ENCODE assay signal across 10 mouse cellular contexts in genomic region chr15:87859069-87859468, GRCm38 (mm10).
"Had no signal": no experiment of that assay in that cellular context is flagged by ENCODE, and none has a peak within 500 bp of the region (broad histone marks: within the 10 kb centered on the region; RNA-seq: fewer than 3 reads in every experiment).

No protein-coding gene starts in this region.

- H3K4me2 ChIP-seq: limb, embryonic 13.5 days; midbrain, embryonic 15.5 days; neural tube, embryonic 12.5 days; stomach, embryonic 15.5 days had no signal

- H3K9ac ChIP-seq: limb, embryonic 13.5 days; liver, embryonic 14.5 days; midbrain, embryonic 15.5 days; neural tube, embryonic 12.5 days; stomach, embryonic 15.5 days had no signal

- H3K27ac ChIP-seq: limb, embryonic 13.5 days; liver, embryonic 14.5 days; midbrain, embryonic 15.5 days; neural tube, embryonic 12.5 days; stomach, embryonic 15.5 days had no signal

- H3K36me3 ChIP-seq: limb, embryonic 13.5 days; midbrain, embryonic 15.5 days; neural tube, embryonic 12.5 days; stomach, embryonic 15.5 days had no signal

- H3K9me3 ChIP-seq: limb, embryonic 13.5 days; midbrain, embryonic 15.5 days; neural tube, embryonic 12.5 days; stomach, embryonic 15.5 days had no signal

- DNase-seq: kidney, adult 11 months; kidney, postnatal 14 days; left cerebral cortex, postnatal 4 days; lung, adult 18-20 months; right cerebral cortex, postnatal 4 days had no signal

- H3K27me3 ChIP-seq: limb, embryonic 13.5 days; midbrain, embryonic 15.5 days; neural tube, embryonic 12.5 days; stomach, embryonic 15.5 days had no signal

- ATAC-seq: midbrain, embryonic 15.5 days had no signal

- H3K4me3 ChIP-seq: limb, embryonic 13.5 days; midbrain, embryonic 15.5 days; neural tube, embryonic 12.5 days; stomach, embryonic 15.5 days had no signal

- H3K4me1 ChIP-seq: limb, embryonic 13.5 days; midbrain, embryonic 15.5 days; stomach, embryonic 15.5 days had no signal
